Mouse (Mus musculus) spleen, postnatal 0 days (tissue): Measurements from ENCODE around the gene Vmn1r207-ps. TPM values are rescaled to one million over a fixed set of nuclear protein-coding genes. Genes with fewer than 3 reads are reported as not detected.

Experiments used
- polyA plus RNA-seq: library from polyadenylated mRNA; unstranded; fragments of >200 nt; fragmentation: Nextera tagmentation; extraction: Ambion mirVana; gene quantifications from 2 replicates; pipeline ENCODE4 v1.2.1, GENCODE M21; 2015

The Vmn1r207-ps gene
- polyA plus RNA-seq, result not detected in 2 replicates

DNA sequence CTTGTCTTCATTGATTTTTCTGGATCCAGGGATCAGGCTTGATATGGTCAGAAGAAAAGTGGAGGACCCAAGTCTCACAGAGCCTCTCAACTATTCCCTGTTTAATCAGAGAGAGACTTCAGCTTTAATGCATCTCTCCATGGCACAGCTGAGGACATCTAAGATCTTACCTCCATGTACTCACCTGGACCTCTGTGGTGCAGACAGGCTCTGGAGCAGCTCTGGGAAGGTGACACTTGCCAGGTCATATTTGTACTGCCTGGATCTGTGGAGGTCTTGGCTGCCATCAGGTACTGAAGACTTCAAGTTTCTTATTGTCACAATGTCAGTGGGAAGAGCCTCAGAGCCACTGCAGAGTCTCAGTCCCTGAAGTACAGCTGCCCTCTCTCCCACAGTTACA is at the start of gene Vmn1r207-ps:
Gene Vmn1r207-ps, minus strand, starts transcription at position 101 of the 400 bp plus-strand sequence.

GRCm38 (mm10) chr13:22777300-22777699 is 47.9 kb upstream of the Vmn1r207-ps start, which contains the start of gene Vmn1r208:
Gene Vmn1r208 (minus strand): TSS chr13:22777400.

Other genes with a start within 250 kb of the Vmn1r207-ps start
- not detected in 2 replicates for gene Vmn1r202, start 224.2 kb downstream of the Vmn1r207-ps start, polyA plus RNA-seq
- gene Vmn1r203, start 211.5 kb downstream of the Vmn1r207-ps start, polyA plus RNA-seq, result not detected in 2 replicates
- gene Vmn1r204, start 176.4 kb downstream of the Vmn1r207-ps start, polyA plus RNA-seq, result not detected in 2 replicates
- not detected in 2 replicates for gene Vmn1r205, start 136.6 kb downstream of the Vmn1r207-ps start, polyA plus RNA-seq
- gene Vmn1r206, start 105.4 kb downstream of the Vmn1r207-ps start, polyA plus RNA-seq, result not detected in 2 replicates
- gene Vmn1r208, start 47.8 kb upstream of the Vmn1r207-ps start, polyA plus RNA-seq, result not detected in 2 replicates
- gene Vmn1r209, start 80.1 kb upstream of the Vmn1r207-ps start, polyA plus RNA-seq, result not detected in 2 replicates
- gene Vmn1r210, start 101.7 kb upstream of the Vmn1r207-ps start, polyA plus RNA-seq, result not detected in 2 replicates
- not detected in 2 replicates for gene Vmn1r211, start 127.9 kb upstream of the Vmn1r207-ps start, polyA plus RNA-seq
- not detected in 2 replicates for gene Vmn1r212, start 154.6 kb upstream of the Vmn1r207-ps start, polyA plus RNA-seq